Mouse (Mus musculus) spleen, adult 10 weeks (tissue): ENCODE results near the gene Ndst4. TPM values are rescaled to one million over a fixed set of nuclear protein-coding genes. Genes with fewer than 3 reads are reported as not detected.

Experiments used
- polyA plus RNA-seq: library from polyadenylated mRNA; stranded (reverse); fragments of 350-450 nt; fragmentation: Illumina TruSeq; extraction: RNeasy Lipid Tissue Mini Kit (QIAGEN cat#74804); gene quantifications from one replicate; pipeline ENCODE4 v1.2.3, GENCODE M21; 2015; ENCODE audit warnings: low replicate concordance; ENCODE audit not compliant: insufficient read depth

Ndst4 gene
- polyA plus RNA-seq = not detected

GRCm38 (mm10) chr3:125403601-125404396, at the start of gene Ndst4:
TSS of gene Ndst4 (plus strand) at chr3:125404076.

